20 mouse cellular contexts compared by ENCODE assay signal in genomic region chr1:135251405-135251804, GRCm38 (mm10). TPM values are rescaled to one million over a fixed set of nuclear protein-coding genes. Genes with fewer than 3 reads are reported as not detected.
DNase-seq lines count a peak whose midpoint lies in the region; ATAC-seq and TF ChIP-seq lines count a peak whose summit lies in the region.
"Had no signal": no experiment of that assay in that cellular context is flagged by ENCODE, and none has a peak within 500 bp of the region (broad histone marks: within the 10 kb centered on the region; RNA-seq: fewer than 3 reads in every experiment).

No protein-coding gene starts in this region.

- H3K27me3 ChIP-seq in heart, embryonic 10.5 days (ENCODE audit: insufficient read depth, poor library complexity, severe bottlenecking), result peaks cover 78% of the 10 kb centered on the region
- no peaks in the 10 kb centered on the region for H3K27me3 ChIP-seq in ES-Bruce4 (ENCODE audit: control insufficient read depth, insufficient read depth, low read length, poor library complexity, severe bottlenecking)
- no peaks in the 10 kb centered on the region for H3K27me3 ChIP-seq in intestine, embryonic 15.5 days (replicated peaks)
- no peaks in the 10 kb centered on the region for H3K27me3 ChIP-seq in stomach, embryonic 14.5 days (ENCODE audit: control insufficient read depth, insufficient read depth, low read length)
- H3K27me3 ChIP-seq: forebrain, embryonic 12.5 days; neural tube, embryonic 15.5 days had no signal

- DNase-seq in heart, embryonic 10.5 days (ENCODE audit: low spot score), result no peak
- no peak for DNase-seq in heart, postnatal 10 days
- no peak for DNase-seq in thymus, postnatal 25 days
- no peak for DNase-seq in frontal cortex, postnatal 36 days (ENCODE audit: low spot score in 2 of 2)
- DNase-seq in lung, adult 2 months, result no peak
- DNase-seq: adrenal gland, adult 2 months; cerebellum, adult 9-11 months; heart, adult 18-20 months; kidney, adult 2 months; lung, embryonic 14.5 days; lung, postnatal 36 days had no signal

- H3K4me2 ChIP-seq in intestine, embryonic 15.5 days (replicated peaks), result no peak overlapping the region; the same call in 1 of the 2 replicates
- H3K4me2 ChIP-seq in stomach, embryonic 14.5 days (replicated peaks; ENCODE audit: low read depth, low read length), result no peak overlapping the region
- H3K4me2 ChIP-seq: forebrain, embryonic 12.5 days; lung, embryonic 14.5 days; neural tube, embryonic 15.5 days had no signal

- H3K4me3 ChIP-seq in heart, embryonic 10.5 days, result no peak overlapping the region
- H3K4me3 ChIP-seq in ES-Bruce4 (ENCODE audit: low read depth, low read length), result peak overlapping the region; percentile 56
- no peak overlapping the region for H3K4me3 ChIP-seq in intestine, embryonic 15.5 days (replicated peaks)
- no peak overlapping the region for H3K4me3 ChIP-seq in stomach, embryonic 14.5 days (ENCODE audit: low read depth, low read length)
- no peak overlapping the region for H3K4me3 ChIP-seq in lung, adult 2 months (replicated peaks; ENCODE audit: extremely low read depth, low read depth, low read length)
- H3K4me3 ChIP-seq: forebrain, embryonic 12.5 days; neural tube, embryonic 15.5 days had no signal

- H3K36me3 ChIP-seq in heart, embryonic 10.5 days, result no peaks in the 10 kb centered on the region
- H3K36me3 ChIP-seq in ES-Bruce4 (ENCODE audit: control insufficient read depth, insufficient read depth, low read length, poor library complexity, severe bottlenecking), result peaks cover 12% of the 10 kb centered on the region; the same call in 1 of the 2 replicates
- no peaks in the 10 kb centered on the region for H3K36me3 ChIP-seq in intestine, embryonic 15.5 days
- peaks cover 4% of the 10 kb centered on the region; the same call in 1 of the 2 replicates for H3K36me3 ChIP-seq in stomach, embryonic 14.5 days (ENCODE audit: control insufficient read depth, insufficient read depth, low read length)
- H3K36me3 ChIP-seq: forebrain, embryonic 12.5 days; neural tube, embryonic 15.5 days had no signal

- TF ChIP-seq POLR2A in ES-Bruce4 (IDR thresholded peaks at IDR 0.05; ENCODE audit: insufficient read depth, low read length), result no peak
- TF ChIP-seq POLR2A in lung, adult 2 months (IDR thresholded peaks at IDR 0.05; ENCODE audit: borderline replicate concordance, extremely low read depth, low read depth, low read length), result no peak

- no peak for TF ChIP-seq CTCF in ES-Bruce4 (IDR thresholded peaks at IDR 0.05; ENCODE audit: low read depth, low read length)
- TF ChIP-seq CTCF in lung, adult 2 months (IDR thresholded peaks at IDR 0.05; ENCODE audit: insufficient read depth, low read length), result no peak

- no peak for ATAC-seq in intestine, embryonic 15.5 days
- no peak for ATAC-seq in stomach, embryonic 14.5 days (ENCODE audit: insufficient number of reproducible peaks, insufficient read depth, low FRiP score, low read depth)
- ATAC-seq: hindbrain, embryonic 16.5 days; midbrain, embryonic 16.5 days had no signal

- peak overlapping the region; percentile 17; the same call in 1 of the 2 replicates for H3K27ac ChIP-seq in heart, embryonic 10.5 days
- H3K27ac ChIP-seq in ES-Bruce4 (ENCODE audit: insufficient read depth, low read length), result peak overlapping the region; percentile 84
- H3K27ac ChIP-seq in intestine, embryonic 15.5 days, result peak overlapping the region; percentile 87
- H3K27ac ChIP-seq in stomach, embryonic 14.5 days (ENCODE audit: low read length), result peak overlapping the region; percentile 72; the same call in 1 of the 2 replicates
- H3K27ac ChIP-seq: forebrain, embryonic 12.5 days; neural tube, embryonic 15.5 days had no signal

- intact Hi-C loops in heart, postnatal 10 days (cut with DNase I), result no loop called here

- peak overlapping the region; percentile 8; the same call in 1 of the 2 replicates for H3K9ac ChIP-seq in ES-Bruce4 (ENCODE audit: low read depth, poor library complexity, severe bottlenecking)
- no peak overlapping the region for H3K9ac ChIP-seq in intestine, embryonic 15.5 days
- H3K9ac ChIP-seq in stomach, embryonic 14.5 days (replicated peaks; ENCODE audit: low read depth, low read length), result no peak overlapping the region
- H3K9ac ChIP-seq: forebrain, embryonic 12.5 days; lung, embryonic 14.5 days; neural tube, embryonic 15.5 days had no signal

- 75% methylated on average over 8 of the region's 8 CpGs for WGBS in heart, embryonic 10.5 days
- WGBS in intestine, embryonic 15.5 days, result 69% methylated on average over 8 of the region's 8 CpGs
- 83% methylated on average over 8 of the region's 8 CpGs for WGBS in stomach, embryonic 14.5 days
- 73% methylated on average over 8 of the region's 8 CpGs for WGBS in lung, adult 2 months

- 0 out of 2 replicates have a peak, but pooled peaks have one; percentile 11 for TF ChIP-seq EP300 in ES-Bruce4 (IDR thresholded peaks at IDR 0.05; ENCODE audit: insufficient read depth, low read depth, low read length)

- no peaks in the 10 kb centered on the region for H3K9me3 ChIP-seq in heart, embryonic 10.5 days
- H3K9me3 ChIP-seq in ES-Bruce4 (replicated peaks; ENCODE audit: control insufficient read depth, insufficient read depth, low read length, poor library complexity, severe bottlenecking), result no peaks in the 10 kb centered on the region
- H3K9me3 ChIP-seq in intestine, embryonic 15.5 days, result no peaks in the 10 kb centered on the region
- no peaks in the 10 kb centered on the region for H3K9me3 ChIP-seq in stomach, embryonic 14.5 days (ENCODE audit: control insufficient read depth, low read depth, low read length)
- H3K9me3 ChIP-seq: forebrain, embryonic 12.5 days; neural tube, embryonic 15.5 days had no signal

- H3K4me1 ChIP-seq in heart, embryonic 10.5 days, result peaks cover 38% of the 10 kb centered on the region
- peaks cover 7% of the 10 kb centered on the region for H3K4me1 ChIP-seq in ES-Bruce4 (ENCODE audit: control insufficient read depth, insufficient read depth, low read length)
- peaks cover 21% of the 10 kb centered on the region; the same call in 1 of the 2 replicates for H3K4me1 ChIP-seq in intestine, embryonic 15.5 days (replicated peaks)
- peaks cover 8% of the 10 kb centered on the region; the same call in 1 of the 2 replicates for H3K4me1 ChIP-seq in stomach, embryonic 14.5 days (ENCODE audit: control insufficient read depth, insufficient read depth, low read length)
- peaks cover 3% of the 10 kb centered on the region; the same call in 1 of the 2 replicates for H3K4me1 ChIP-seq in lung, adult 2 months (ENCODE audit: control insufficient read depth, insufficient read depth, low read length)

RNA-seq across cellular contexts. Expression of gene Elf3, which starts 7.0 kb away (rescaled TPM):
- polyA plus RNA-seq in heart, embryonic 10.5 days (2016; fragmentation: Nextera tagmentation; extraction: Ambion mirVana), result 1.2 and 2.8 TPM in 2 replicates
- under 1 TPM; 0.19 to 0.30 TPM for total RNA-seq in heart, postnatal 10 days (2021)
- polyA plus RNA-seq in ES-Bruce4 (2011; ENCODE audit: insufficient read depth, insufficient read length, low read depth, missing spikeins), result 36.6 and 37.3 TPM in 2 replicates
- 209 and 213 TPM in 2 replicates for polyA plus RNA-seq in intestine, embryonic 15.5 days (2015; fragmentation: Nextera tagmentation; extraction: Ambion mirVana)
- polyA plus RNA-seq in stomach, embryonic 14.5 days (2014; fragmentation: Nextera tagmentation; extraction: Ambion mirVana), result 98.9 and 104 TPM in 2 replicates
- polyA plus RNA-seq in lung, adult 2 months (2012; rRNA removed), result 19.2 and 19.5 TPM in 2 replicates
- total RNA-seq: hematopoietic stem cell, adult 5-6 weeks; left cerebral cortex, adult 18-20 months had no signal

RNA-seq across cellular contexts. Expression of gene Rnpep, which starts 32.5 kb away (rescaled TPM):
- 63.4 and 70.0 TPM in 2 replicates for polyA plus RNA-seq in heart, embryonic 10.5 days (2016; fragmentation: Nextera tagmentation; extraction: Ambion mirVana)
- 10 to 100 TPM; 20.4 to 21.5 TPM for total RNA-seq in heart, postnatal 10 days (2021)
- polyA plus RNA-seq in ES-Bruce4 (2011; ENCODE audit: insufficient read depth, insufficient read length, low read depth, missing spikeins), result 44.5 and 47.3 TPM in 2 replicates
- polyA plus RNA-seq in intestine, embryonic 15.5 days (2015; fragmentation: Nextera tagmentation; extraction: Ambion mirVana), result 155 and 158 TPM in 2 replicates
- 124 and 128 TPM in 2 replicates for polyA plus RNA-seq in stomach, embryonic 14.5 days (2014; fragmentation: Nextera tagmentation; extraction: Ambion mirVana)
- 34.5 and 38.1 TPM in 2 replicates for polyA plus RNA-seq in lung, adult 2 months (2012; rRNA removed)

Comparison
In these comparisons a context has a peak if more than half of its experiments do, and no peak if none do; other contexts are left out.
1. H3K27ac ChIP-seq: peak in every context shown above with its lines; median percentile 87 in intestine, embryonic 15.5 days; 84 in ES-Bruce4; 72 in stomach, embryonic 14.5 days; 17 in heart, embryonic 10.5 days.